Mouse (Mus musculus): ENCODE results near the gene Mrps18c. TPM values are rescaled to one million over a fixed set of nuclear protein-coding genes. Genes with fewer than 3 reads are reported as not detected.

The Mrps18c gene
- polyA plus RNA-seq, 1 experiment from 2014 or later, result 99.9 TPM

DNA sequence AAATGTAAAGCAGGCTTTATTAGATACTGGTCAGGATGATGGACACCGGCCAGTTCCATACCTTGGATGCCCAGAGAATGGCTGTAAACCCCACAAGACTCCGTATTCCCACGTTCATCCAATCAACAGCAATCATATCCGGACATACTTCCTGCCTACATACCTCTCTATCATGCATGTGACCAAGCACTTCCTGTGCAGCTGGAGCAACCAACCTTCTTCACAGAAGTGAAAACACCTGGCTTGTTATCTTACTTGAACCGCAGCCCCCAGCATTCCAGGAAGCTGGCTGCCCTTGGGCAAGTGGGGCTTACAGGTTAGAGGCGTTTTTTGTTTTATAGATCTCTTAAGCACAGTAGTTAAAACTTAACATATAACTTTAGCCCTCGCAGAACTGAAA is 24.4 kb downstream of the Mrps18c start:
- in situ Hi-C loops (cut with MboI; ENCODE audit: low pct_unique_long_range_greater_than_20kb), result loop anchor here (5.0 to 10.0 kb wide), 2 partner anchors 89 to 842 kb away; partner anchors contain the start of gene Nkx6-1
- no peak for ATAC-seq
- ChIA-PET CTCF (interaction anchor here (1.2 to 2.2 kb wide), 3 partner anchors 92 to 148 kb away, joined by 3 to 9 read pairs (median 5); partner anchors contain the start of gene Coq2), POLR2A (no interaction called here)
- no peaks in the 10 kb centered on the region for H3K27me3 ChIP-seq
- no peak for TF ChIP-seq CTCF (IDR thresholded peaks at IDR 0.05)
- no peak for DNase-seq (ENCODE audit: low read depth, low spot score)

DNA sequence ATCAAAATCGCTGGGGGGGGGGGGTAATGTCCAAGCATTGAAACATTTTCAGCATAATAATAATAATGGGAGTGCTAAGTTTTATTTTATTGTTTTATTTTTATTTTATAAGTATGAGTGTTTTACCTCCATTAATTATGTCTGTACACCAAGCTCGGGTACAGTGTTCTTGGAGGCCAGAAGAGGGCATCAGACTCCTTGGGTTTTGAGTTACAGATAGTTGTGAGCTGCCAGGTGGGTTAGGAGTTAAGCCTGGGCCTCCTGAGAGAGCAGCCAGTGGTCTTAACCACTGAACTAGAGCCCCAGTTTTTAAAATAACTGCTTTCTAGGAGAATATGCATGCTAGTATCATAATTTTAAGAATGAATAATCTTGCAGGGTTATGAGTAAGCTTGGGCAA is 27.5 kb downstream of the Mrps18c start:
- DNase-seq (ENCODE audit: low read depth, low spot score) (no peak), ATAC-seq (peak; percentile 42)
- in situ Hi-C loops (cut with MboI; ENCODE audit: low pct_unique_long_range_greater_than_20kb), result loop anchor here (10.0 kb wide), 1 partner anchor 839 kb away; the partner anchor contains the start of gene Nkx6-1
- POLR2A ChIA-PET, result interaction anchor here (0.6 to 1.4 kb wide), 3 partner anchors 8 to 92 kb away, joined by 3 to 4 read pairs (median 4); no protein-coding TSS in a partner anchor
- CTCF ChIA-PET, result interaction anchor here (0.9 to 6.6 kb wide), 19 partner anchors 9 to 844 kb away, joined by 3 to 129 read pairs (median 7); partner anchors contain the start of genes Coq2 and Gpat3
- no peaks in the 10 kb centered on the region for H3K27me3 ChIP-seq
- TF ChIP-seq CTCF (IDR thresholded peaks at IDR 0.05), result peak; percentile 85

GRCm38 (mm10) chr5:100826531-100826930 is 28.1 kb downstream of the Mrps18c start:
- ChIA-PET CTCF (interaction anchor here (0.8 to 6.6 kb wide), 20 partner anchors 8 to 152 kb away, joined by 3 to 129 read pairs (median 6); partner anchors contain the start of genes Coq2 and Gpat3), POLR2A (interaction anchor here (0.7 kb wide), 1 partner anchor 8 kb away, joined by 4 read pairs; no protein-coding TSS in a partner anchor)
- no peak for TF ChIP-seq CTCF (IDR thresholded peaks at IDR 0.05)
- DNase-seq (ENCODE audit: low read depth, low spot score), result no peak
- no peaks in the 10 kb centered on the region for H3K27me3 ChIP-seq
- ATAC-seq, result no peak
- in situ Hi-C loops (cut with MboI; ENCODE audit: low pct_unique_long_range_greater_than_20kb), result loop anchor here (10.0 kb wide), 1 partner anchor 838 kb away; the partner anchor contains the start of gene Nkx6-1

GRCm38 (mm10) chr5:100828701-100829100 is 30.3 kb downstream of the Mrps18c start:
- CTCF ChIA-PET, result interaction anchor here (0.6 to 6.6 kb wide), 6 partner anchors 17 to 154 kb away, joined by 3 to 129 read pairs (median 18); partner anchors contain the start of genes Coq2 and Gpat3
- in situ Hi-C loops (cut with MboI; ENCODE audit: low pct_unique_long_range_greater_than_20kb), result loop anchor here (10.0 kb wide), 1 partner anchor 836 kb away; the partner anchor contains the start of gene Nkx6-1
- ATAC-seq, result no peak
- no peak for DNase-seq (ENCODE audit: low read depth, low spot score)
- no peak for TF ChIP-seq CTCF (IDR thresholded peaks at IDR 0.05)
- POLR2A ChIA-PET, result interaction anchor here (0.7 kb wide), 1 partner anchor 985 kb away, joined by 3 read pairs; no protein-coding TSS in a partner anchor
- H3K27me3 ChIP-seq, result no peaks in the 10 kb centered on the region

GRCm38 (mm10) chr5:100832680-100833079 is 34.3 kb downstream of the Mrps18c start:
- ChIA-PET CTCF (interaction anchor here (0.8 to 1.8 kb wide), 3 partner anchors 78 to 85 kb away, joined by 3 to 20 read pairs (median 6); no protein-coding TSS in a partner anchor), POLR2A (no interaction called here)
- DNase-seq (ENCODE audit: low read depth, low spot score), result no peak
- in situ Hi-C loops (cut with MboI; ENCODE audit: low pct_unique_long_range_greater_than_20kb), result no loop called here
- TF ChIP-seq CTCF (IDR thresholded peaks at IDR 0.05), result no peak
- H3K27me3 ChIP-seq, result no peaks in the 10 kb centered on the region
- ATAC-seq, result no peak

DNA sequence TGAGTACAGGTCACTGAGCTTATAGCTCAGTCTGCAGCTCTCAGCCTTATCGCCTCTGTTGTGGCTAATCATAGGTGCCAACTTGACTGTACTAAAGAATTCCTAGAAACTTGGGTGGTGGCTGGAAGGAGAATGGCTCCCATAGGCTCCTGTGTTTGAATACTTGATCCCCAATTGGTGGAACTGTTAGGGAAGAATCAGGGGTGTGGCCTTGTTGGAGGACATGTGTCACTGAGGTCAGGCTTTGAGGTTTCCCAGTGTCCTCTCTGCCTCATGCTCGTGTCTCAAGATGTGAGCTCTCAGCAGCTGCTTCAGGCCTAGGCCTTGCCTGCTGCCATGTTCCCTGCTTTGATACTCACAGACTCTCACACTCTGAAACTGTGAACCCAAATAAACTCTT is 35.4 kb downstream of the Mrps18c start:
- no peak for TF ChIP-seq CTCF (IDR thresholded peaks at IDR 0.05)
- ChIA-PET POLR2A (interaction anchor here (0.6 to 0.7 kb wide), 2 partner anchors 8 to 161 kb away, joined by 4 to 5 read pairs; no protein-coding TSS in a partner anchor), CTCF (interaction anchor here (0.9 to 2.2 kb wide), 4 partner anchors 8 to 83 kb away, joined by 3 to 20 read pairs (median 9); no protein-coding TSS in a partner anchor)
- ATAC-seq (no peak), DNase-seq (ENCODE audit: low read depth, low spot score) (no peak)
- in situ Hi-C loops (cut with MboI; ENCODE audit: low pct_unique_long_range_greater_than_20kb), result no loop called here
- H3K27me3 ChIP-seq, result no peaks in the 10 kb centered on the region

DNA sequence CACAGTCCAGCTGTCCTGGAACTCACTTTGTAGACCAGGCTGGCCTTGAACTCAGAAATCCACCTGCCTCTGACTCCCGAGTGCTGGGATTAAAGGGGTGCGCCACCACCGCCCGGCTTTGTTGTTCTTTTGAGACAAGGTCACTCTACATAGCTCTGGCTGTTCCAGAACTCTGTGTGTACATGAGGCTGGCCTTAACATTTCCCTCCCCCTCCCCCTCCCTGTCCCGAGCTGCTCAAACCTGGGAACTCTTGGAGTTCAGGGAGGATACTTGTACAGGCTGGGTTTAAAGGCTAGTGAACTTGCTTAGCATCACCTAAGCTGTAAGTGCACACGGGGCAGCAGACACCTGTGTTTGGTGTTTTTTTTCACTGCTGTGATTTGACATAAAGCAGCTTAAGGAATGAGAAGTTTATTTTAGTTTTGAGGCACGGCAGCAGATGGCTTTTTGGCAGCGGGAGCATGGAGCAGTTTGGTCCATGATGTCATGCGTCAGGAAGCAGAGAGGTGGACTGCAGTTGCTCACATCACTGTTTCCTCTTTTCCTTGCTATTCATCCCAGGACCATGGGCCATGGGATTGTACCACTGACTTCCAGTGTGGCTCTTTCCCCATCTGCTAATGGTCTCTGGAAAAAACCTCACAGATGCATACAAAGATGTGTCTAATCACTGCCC is 37.6 kb downstream of the Mrps18c start:
- TF ChIP-seq CTCF (IDR thresholded peaks at IDR 0.05), result no peak
- ChIA-PET POLR2A (interaction anchor here (1.0 kb wide), 1 partner anchor 13 kb away, joined by 3 read pairs; no protein-coding TSS in a partner anchor), CTCF (interaction anchor here (0.7 to 2.2 kb wide), 3 partner anchors 10 to 126 kb away, joined by 3 to 14 read pairs (median 3); no protein-coding TSS in a partner anchor)
- in situ Hi-C loops (cut with MboI; ENCODE audit: low pct_unique_long_range_greater_than_20kb), result no loop called here
- no peaks in the 10 kb centered on the region for H3K27me3 ChIP-seq
- ATAC-seq, result no peak
- no peak for DNase-seq (ENCODE audit: low read depth, low spot score)

DNA sequence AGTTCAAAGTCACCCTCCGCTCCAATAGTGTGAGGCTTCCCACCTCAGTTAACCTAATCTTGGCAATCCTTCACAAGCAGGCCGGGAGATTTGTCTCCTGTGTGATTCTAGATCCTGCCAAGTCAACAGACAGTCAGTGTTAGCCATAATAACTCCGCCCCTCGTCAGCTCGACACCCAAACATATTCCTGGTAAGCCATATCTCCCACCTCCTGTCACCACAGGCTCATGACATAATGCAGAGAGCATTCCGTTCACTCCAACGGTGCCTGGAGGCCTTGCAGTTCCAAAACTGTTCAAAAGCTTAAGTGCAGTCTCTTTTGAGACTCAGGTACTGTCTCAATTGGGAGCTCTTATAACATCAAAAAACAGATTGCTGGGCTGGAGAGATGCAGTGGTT is 39.5 kb downstream of the Mrps18c start:
- ChIA-PET CTCF (interaction anchor here (2.2 kb wide), 1 partner anchor 11 kb away, joined by 8 read pairs; no protein-coding TSS in a partner anchor), POLR2A (interaction anchor here (0.6 kb wide), 1 partner anchor 72 kb away, joined by 3 read pairs; no protein-coding TSS in a partner anchor)
- H3K27me3 ChIP-seq, result no peaks in the 10 kb centered on the region
- DNase-seq (ENCODE audit: low read depth, low spot score) (no peak), ATAC-seq (peak; percentile 60)
- TF ChIP-seq CTCF (IDR thresholded peaks at IDR 0.05), result no peak
- in situ Hi-C loops (cut with MboI; ENCODE audit: low pct_unique_long_range_greater_than_20kb), result no loop called here

DNA sequence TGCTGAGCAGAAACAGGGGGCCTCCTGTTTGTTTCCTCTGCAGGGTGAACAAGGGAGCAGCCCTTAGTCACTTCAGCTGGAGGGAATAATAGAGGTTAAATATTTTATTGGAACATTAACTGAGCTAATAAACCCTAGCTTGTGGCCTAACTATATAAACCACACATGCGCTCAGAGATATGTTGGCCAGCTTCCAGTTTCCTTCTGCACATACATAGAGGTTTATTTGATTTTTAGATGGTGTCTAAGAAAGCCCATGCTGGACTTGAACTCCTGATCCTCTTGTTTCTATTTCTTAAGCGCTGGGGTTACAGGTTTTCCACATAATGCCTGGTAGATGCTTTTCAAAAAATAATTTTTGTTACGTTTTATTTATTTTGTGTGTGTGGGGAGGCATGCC is 46.1 kb downstream of the Mrps18c start:
- H3K27me3 ChIP-seq, result no peaks in the 10 kb centered on the region
- no peak for TF ChIP-seq CTCF (IDR thresholded peaks at IDR 0.05)
- DNase-seq (ENCODE audit: low read depth, low spot score), result no peak
- ChIA-PET POLR2A (interaction anchor here (1.3 kb wide), 1 partner anchor 67 kb away, joined by 6 read pairs; no protein-coding TSS in a partner anchor), CTCF (interaction anchor here (0.7 to 3.8 kb wide), 6 partner anchors 17 to 169 kb away, joined by 3 to 29 read pairs (median 4); partner anchors contain the start of gene Coq2)
- no peak for ATAC-seq
- in situ Hi-C loops (cut with MboI; ENCODE audit: low pct_unique_long_range_greater_than_20kb), result no loop called here

DNA sequence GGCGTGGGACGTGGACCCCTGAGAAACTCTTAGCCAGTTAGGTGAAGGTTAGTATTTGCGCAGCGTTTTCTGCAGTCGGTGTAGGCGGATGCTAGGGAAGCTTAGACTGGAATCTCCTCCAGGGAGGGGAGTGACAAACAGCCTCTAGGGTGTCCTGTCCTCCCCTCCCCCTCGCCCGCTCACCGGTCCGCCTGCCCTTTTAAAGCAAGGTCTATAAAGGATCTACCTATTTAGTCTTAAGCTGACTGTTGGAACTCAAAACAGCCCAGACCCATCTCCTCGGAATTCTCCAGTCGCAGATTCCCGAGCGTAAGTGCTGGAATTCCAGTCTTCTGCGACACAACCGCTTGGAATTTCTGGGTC is 47.0 kb downstream of the Mrps18c start, which contains the start of gene Gpat3:
Gene Gpat3 (plus strand): TSS at position 229 of the 363 bp plus-strand sequence.
- POLR2A ChIA-PET, result interaction anchor here (0.5 to 1.3 kb wide), 5 partner anchors 14 to 67 kb away, joined by 3 to 12 read pairs (median 3); no protein-coding TSS in a partner anchor
- in situ Hi-C loops (cut with MboI; ENCODE audit: low pct_unique_long_range_greater_than_20kb), result no loop called here
- ATAC-seq, result peak; percentile 45
- no peak for DNase-seq (ENCODE audit: low read depth, low spot score)
- CTCF ChIA-PET, result interaction anchor here (1.0 to 3.8 kb wide), 5 partner anchors 16 to 170 kb away, joined by 3 to 29 read pairs (median 6); partner anchors contain the start of gene Coq2
- no peaks in the 10 kb centered on the region for H3K27me3 ChIP-seq
- no peak for TF ChIP-seq CTCF (IDR thresholded peaks at IDR 0.05)

All from Patski (cell line).